Mouse (Mus musculus) megakaryocyte, adult 5-6 weeks (primary cell): ENCODE measurements at regions not wholly inside any gene's neighbourhood (a gene's known extent, or its start where the extent isn't known, plus 50 kb on each side); places are given as distances from the start of the nearest gene placed in this dataset.

Source experiments
- ATAC-seq: 2 replicates; pipeline ENCODE4 v1.8.0; 2016; ENCODE audit warnings: mild to moderate bottlenecking, inconsistent platforms; ENCODE audit not compliant: poor library complexity, severe bottlenecking

- no peak for ATAC-seq
These were observed 59.4 kb upstream of the Bace2 start for GRCm38 (mm10) chr16:97297140-97297539.

GRCm38 (mm10) chr16:97304156-97304735 lies 52.3 kb upstream of the Bace2 start:
- no peak for ATAC-seq
